Mouse (Mus musculus): Measurements from ENCODE around the gene Sept5. TPM values are rescaled to one million over a fixed set of nuclear protein-coding genes. Genes with fewer than 3 reads are reported as not detected.

Sept5 gene
- total RNA-seq, 2 experiments from 2014 or later, result 703 to 707 TPM

DNA sequence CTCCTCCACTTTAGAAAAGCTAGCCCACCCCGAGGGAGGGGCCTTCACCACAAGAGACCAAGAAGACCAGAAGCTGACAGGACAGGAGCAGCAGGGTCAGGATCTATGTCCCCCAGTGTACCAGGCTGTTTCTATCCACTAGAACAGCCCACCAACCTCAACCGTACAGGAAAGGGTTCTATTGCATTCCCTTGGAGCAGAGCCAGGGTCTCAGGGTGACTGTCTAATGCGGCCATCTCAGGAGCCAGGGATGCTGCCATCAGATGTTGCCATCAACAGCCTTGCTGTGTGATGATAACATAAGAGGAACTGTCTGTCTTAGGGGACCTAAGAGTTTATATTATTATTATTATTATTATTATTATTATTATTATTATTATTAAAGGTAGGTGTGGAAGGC, 52.7 kb downstream of the Sept5 start:
- intact Hi-C loops (cut with DNase I), result no loop called here
- DNase-seq (ENCODE audit: extremely low spot score in 1 of 2, low spot score in 2 of 2), result no peak

DNA sequence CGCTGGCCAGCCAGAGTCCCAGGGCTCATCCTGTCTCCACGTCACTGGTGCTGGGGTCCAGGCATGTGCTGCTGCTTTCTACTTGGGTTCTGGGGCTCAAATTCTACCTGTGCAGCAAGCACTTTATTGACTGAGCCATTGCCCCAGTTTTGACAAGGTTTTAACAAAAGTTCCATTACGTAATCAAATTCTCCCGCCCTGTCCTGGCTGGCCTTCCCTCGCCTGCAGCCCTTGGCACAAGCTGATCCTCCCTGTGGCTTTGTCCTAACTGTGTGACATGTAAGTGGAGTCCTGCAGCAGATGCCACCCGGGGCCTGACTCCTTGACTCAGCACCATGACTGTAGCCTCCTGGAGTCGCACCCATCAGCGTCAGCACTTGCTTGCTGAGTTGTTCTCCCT, 55.6 kb downstream of the Sept5 start:
- no peak for DNase-seq (ENCODE audit: extremely low spot score in 1 of 2, low spot score in 2 of 2)
- intact Hi-C loops (cut with DNase I), result no loop called here

Other genes with a start within 250 kb of the Sept5 start
- gene Txnrd2, start 203.6 kb downstream of the Sept5 start, total RNA-seq (2021), result 10 to 100 TPM; 24.1 to 27.4 TPM
- gene Comt, start 203.1 kb downstream of the Sept5 start, total RNA-seq (2021), result 10 to 100 TPM; 65.2 to 66.3 TPM
- gene Gnb1l, start 131.2 kb downstream of the Sept5 start, total RNA-seq (2021), result 1 to 10 TPM; 7.6 to 8.4 TPM
- gene Rtl10, start 131.1 kb downstream of the Sept5 start, total RNA-seq (2021), result 1 to 10 TPM; 6.2 to 8.7 TPM
- gene Tbx1, start 39.3 kb downstream of the Sept5 start, total RNA-seq (2021), result 1 to 10 TPM; 1.5 to 1.7 TPM
- 1 to 10 TPM; 3.5 to 4.9 TPM for gene Gp1bb, start 7.6 kb downstream of the Sept5 start, total RNA-seq (2021)
- gene Gm49601, start 3.5 kb downstream of the Sept5 start, total RNA-seq (2021), result 100 to 1,000 TPM; 130 to 132 TPM
- 10 to 100 TPM; 78.6 to 85.0 TPM for gene Cldn5, start 146.9 kb upstream of the Sept5 start, total RNA-seq (2021)
- gene Ufd1, start 181.8 kb upstream of the Sept5 start, total RNA-seq (2021), result 100 to 1,000 TPM in 1 of 2 experiments, 10 to 100 TPM in 1; 91.3 to 100 TPM
- gene Cdc45, start 182.0 kb upstream of the Sept5 start, total RNA-seq (2021), result 1 to 10 TPM; 2.7 to 3.8 TPM
- gene 2510002D24Rik, start 206.6 kb upstream of the Sept5 start, total RNA-seq (2021), result 10 to 100 TPM; 24.5 to 26.7 TPM
- 10 to 100 TPM in 1 of 2 experiments, 1 to 10 TPM in 1; 6.8 to 16.1 TPM for gene Gm28539, start 206.6 kb upstream of the Sept5 start, total RNA-seq (2021)
- 10 to 100 TPM; 39.0 to 40.4 TPM for gene Mrpl40, start 246.9 kb upstream of the Sept5 start, total RNA-seq (2021)
- gene Hira, start 247.1 kb upstream of the Sept5 start, total RNA-seq (2021), result 100 to 1,000 TPM in 1 of 2 experiments, 10 to 100 TPM in 1; 93.7 to 103 TPM

Data from left cerebral cortex, postnatal 10 days (tissue).